Mouse (Mus musculus): ENCODE measurements around the gene Atrnl1.

Atrnl1 gene

GRCm38 (mm10) chr19:57922991-57923390, 312.2 kb downstream of the Atrnl1 start:
- DNase-seq (ENCODE audit: low read depth, low spot score): no peak

GRCm38 (mm10) chr19:57924856-57925255, 314.0 kb downstream of the Atrnl1 start:
- no peak for DNase-seq (ENCODE audit: low read depth, low spot score)

- no peak for DNase-seq (ENCODE audit: low read depth, low spot score)
Measured at GRCm38 (mm10) chr19:57925681-57926080, 314.8 kb downstream of the Atrnl1 start.

- peak; percentile 36 for DNase-seq (ENCODE audit: low read depth, low spot score)
Measured at GRCm38 (mm10) chr19:57926164-57926860, 315.5 kb downstream of the Atrnl1 start.

GRCm38 (mm10) chr19:57926941-57927471, 316.2 kb downstream of the Atrnl1 start:
- peak; percentile 7 for DNase-seq (ENCODE audit: low read depth, low spot score)

- DNase-seq (ENCODE audit: low read depth, low spot score): peak; percentile 8
Measured at GRCm38 (mm10) chr19:57927566-57928523, 317.0 kb downstream of the Atrnl1 start.

- no peak for DNase-seq (ENCODE audit: low read depth, low spot score)
Measured at GRCm38 (mm10) chr19:57931626-57932025, 320.8 kb downstream of the Atrnl1 start.

- no peak for DNase-seq (ENCODE audit: low read depth, low spot score)
Measured at GRCm38 (mm10) chr19:57936865-57937264, 326.0 kb downstream of the Atrnl1 start.

- no peak for DNase-seq (ENCODE audit: low read depth, low spot score)
Measured at GRCm38 (mm10) chr19:57939166-57939565, 328.3 kb downstream of the Atrnl1 start.

- no peak for DNase-seq (ENCODE audit: low read depth, low spot score)
Measured at GRCm38 (mm10) chr19:57941529-57941928, 330.7 kb downstream of the Atrnl1 start.

GRCm38 (mm10) chr19:57942281-57942680, 331.4 kb downstream of the Atrnl1 start:
- no peak for DNase-seq (ENCODE audit: low read depth, low spot score)

GRCm38 (mm10) chr19:57943308-57943707, 332.5 kb downstream of the Atrnl1 start:
- DNase-seq (ENCODE audit: low read depth, low spot score): no peak

GRCm38 (mm10) chr19:57944680-57945079, 333.8 kb downstream of the Atrnl1 start:
- no peak for DNase-seq (ENCODE audit: low read depth, low spot score)

GRCm38 (mm10) chr19:57945626-57946250, 334.9 kb downstream of the Atrnl1 start:
- no peak for DNase-seq (ENCODE audit: low read depth, low spot score)

GRCm38 (mm10) chr19:57948489-57948888, 337.7 kb downstream of the Atrnl1 start:
- no peak for DNase-seq (ENCODE audit: low read depth, low spot score)

- no peak for DNase-seq (ENCODE audit: low read depth, low spot score)
Measured at GRCm38 (mm10) chr19:57949260-57949917, 338.6 kb downstream of the Atrnl1 start.

- DNase-seq (ENCODE audit: low read depth, low spot score): peak; percentile 73
Measured at GRCm38 (mm10) chr19:57954131-57954530, 343.3 kb downstream of the Atrnl1 start.

- DNase-seq (ENCODE audit: low read depth, low spot score): peak; percentile 78
Measured at GRCm38 (mm10) chr19:57956459-57956858, 345.6 kb downstream of the Atrnl1 start.

- no peak for DNase-seq (ENCODE audit: low read depth, low spot score)
Measured at GRCm38 (mm10) chr19:57957363-57957762, 346.5 kb downstream of the Atrnl1 start.

GRCm38 (mm10) chr19:57958154-57958553, 347.3 kb downstream of the Atrnl1 start:
- DNase-seq (ENCODE audit: low read depth, low spot score): no peak

- no peak for DNase-seq (ENCODE audit: low read depth, low spot score)
Measured at GRCm38 (mm10) chr19:57958726-57959125, 347.9 kb downstream of the Atrnl1 start.

All from R1 (cell line).